Mouse (Mus musculus) cerebellum, postnatal 25 days (tissue): ENCODE measurements around the gene Glyr1.

Experiments used
- DNase-seq, 2 experiments: peaks; one replicate each; pipeline ENCODE4 v3.0.0; 2021; ENCODE audit warnings: mixed read lengths in 2 of 2

Gene Glyr1

DNA sequence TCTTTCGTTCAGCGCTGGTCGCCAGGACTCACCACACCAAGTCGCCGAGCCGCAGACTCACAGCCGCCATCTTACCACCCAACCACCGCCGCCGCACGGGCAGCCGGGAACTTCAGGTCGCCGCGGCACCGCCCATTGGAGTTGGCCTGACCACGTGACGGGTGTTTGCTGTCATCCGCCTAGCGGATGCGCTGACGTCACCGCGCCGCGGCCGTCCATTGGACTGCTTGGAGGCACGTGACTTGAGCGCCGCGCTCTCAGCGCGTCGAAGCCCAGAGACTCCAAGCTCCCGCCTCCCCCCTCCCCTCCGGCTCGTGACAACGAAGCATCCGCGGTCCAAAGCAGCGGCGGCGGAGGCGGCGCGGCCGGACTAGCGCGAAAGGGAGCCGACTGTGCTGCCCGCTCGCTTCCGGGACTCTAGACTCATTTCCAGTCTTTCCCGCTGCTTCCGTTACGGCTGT lies at the start of gene Glyr1, which contains the start of gene Ubn1:
Glyr1 (minus strand) TSS at position 90 of the 461 bp plus-strand sequence.
Ubn1 (plus strand) TSS at position 284 of the 461 bp plus-strand sequence.
- DNase-seq, result peak; percentile 99 to 100

DNA sequence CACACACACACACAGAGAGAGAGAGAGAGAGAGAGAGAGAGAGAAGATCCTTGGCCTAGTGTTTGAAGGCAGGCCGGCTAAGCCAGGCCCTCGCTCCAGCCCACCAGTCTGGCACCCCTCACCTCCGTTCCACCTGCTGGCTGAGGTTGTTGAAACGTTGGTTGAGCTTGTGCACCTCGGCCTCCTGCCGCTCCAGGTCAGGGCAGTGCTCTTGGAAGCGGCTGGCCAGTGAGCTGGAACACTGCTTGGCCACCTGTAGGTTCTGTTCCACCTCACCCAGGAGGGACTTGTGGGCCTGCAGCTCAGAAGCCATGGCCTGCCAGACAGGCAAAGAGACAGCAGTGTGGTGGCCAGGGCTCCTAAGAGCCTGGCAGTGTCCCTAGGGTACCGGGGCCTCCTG lies 46.8 kb upstream of the Glyr1 start:
- DNase-seq, result no peak

DNA sequence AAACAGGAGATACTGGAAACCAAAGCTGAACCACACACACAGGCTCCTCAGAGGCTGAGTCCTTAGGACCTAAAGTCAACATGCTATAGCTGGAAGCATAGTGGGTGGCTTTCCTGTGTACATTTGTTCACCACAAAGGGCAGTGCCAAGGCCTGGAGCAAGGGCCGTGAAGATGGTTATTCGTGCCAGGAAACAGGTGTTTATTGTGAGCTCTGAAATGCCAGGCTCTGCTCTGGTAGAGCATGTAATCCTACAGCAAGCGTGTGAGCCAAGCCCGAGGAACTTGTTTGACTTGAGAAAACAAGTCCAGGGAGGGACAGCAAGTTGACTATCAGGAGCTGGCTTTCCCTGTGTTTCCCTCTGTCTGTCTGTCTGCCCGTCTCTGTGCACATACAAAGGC lies 43.6 kb upstream of the Glyr1 start:
- DNase-seq, result peak; percentile 20 to 33

DNA sequence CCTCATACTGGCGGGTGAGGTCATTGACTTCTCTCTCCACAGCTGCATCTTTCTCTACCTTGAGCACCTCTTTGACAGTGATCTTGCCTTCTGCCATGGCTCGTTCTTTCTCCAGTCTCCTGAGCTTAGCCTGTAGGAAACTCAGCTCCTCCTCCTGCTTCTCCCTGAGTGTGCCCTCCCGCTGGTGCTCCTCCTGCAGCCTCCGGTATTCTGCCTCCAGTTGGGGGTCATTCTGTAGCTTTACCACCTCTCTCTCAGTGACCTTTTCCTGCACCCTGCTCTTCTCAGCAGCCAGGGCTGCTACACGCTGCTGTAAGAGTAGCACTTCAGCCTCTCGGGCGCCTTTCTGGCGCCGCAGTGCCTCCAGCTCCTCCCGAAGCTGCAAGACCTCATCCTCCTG lies 39.4 kb upstream of the Glyr1 start:
- DNase-seq, result no peak

DNA sequence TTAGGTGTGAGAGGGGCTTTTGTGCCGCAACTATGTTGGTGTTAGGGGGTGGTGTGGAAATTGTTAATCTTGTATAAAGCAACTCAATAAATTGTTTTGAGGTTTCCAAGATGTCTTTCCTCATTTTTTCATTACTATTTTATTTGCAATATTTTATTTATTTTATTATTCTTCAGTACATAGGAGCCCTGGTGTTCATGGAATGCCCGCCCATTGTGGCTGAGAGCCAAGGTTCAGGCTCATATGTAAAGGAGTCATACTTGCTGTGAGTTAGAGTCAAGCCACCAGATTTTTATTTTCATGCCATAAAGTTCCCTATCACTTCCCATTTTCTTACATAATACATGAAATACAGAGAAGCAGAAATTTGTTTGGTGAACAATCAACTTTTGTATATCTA lies 36.5 kb upstream of the Glyr1 start:
- no peak for DNase-seq

DNA sequence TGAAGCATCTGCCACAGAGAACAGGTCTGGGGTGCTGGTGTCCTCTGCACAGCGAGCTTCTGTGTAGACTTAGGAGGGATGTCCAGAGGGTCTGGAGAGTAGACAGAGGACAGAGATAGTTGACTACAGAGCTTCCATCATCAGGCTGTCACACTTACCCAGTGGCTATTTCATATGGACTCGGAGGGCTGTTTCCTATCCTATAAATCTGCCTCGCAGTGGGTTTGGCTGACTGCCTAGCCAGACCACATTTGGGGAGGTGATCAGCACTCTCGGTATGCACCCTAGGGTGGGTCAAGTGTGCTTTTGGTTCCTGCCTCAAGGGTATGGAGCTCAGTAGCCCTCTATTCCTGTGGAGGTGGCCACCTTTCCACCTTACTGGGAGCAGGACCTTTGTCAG lies 35.5 kb upstream of the Glyr1 start:
- no peak for DNase-seq

DNA sequence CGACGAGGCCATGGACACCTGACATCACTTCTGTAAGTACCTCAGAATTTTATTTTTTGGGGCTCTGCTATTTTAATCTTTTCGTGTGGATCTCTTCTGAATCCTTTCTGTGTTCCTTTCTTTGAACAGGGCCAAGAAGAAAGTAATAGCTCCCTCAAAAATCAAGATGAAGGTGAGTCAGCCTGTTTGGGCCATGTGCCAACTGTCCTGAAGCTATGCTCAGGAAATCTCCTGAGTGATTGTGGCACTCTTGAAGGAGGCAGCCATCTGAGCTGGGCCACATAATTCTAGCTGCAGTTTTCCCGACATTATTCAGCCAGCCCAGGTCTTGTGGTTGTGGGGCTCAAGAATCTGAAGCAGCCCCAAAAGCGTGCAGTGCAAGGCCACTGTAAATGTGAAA lies 24.7 kb upstream of the Glyr1 start:
- peak in 1 of 2 experiments; percentile 67 for DNase-seq

DNA sequence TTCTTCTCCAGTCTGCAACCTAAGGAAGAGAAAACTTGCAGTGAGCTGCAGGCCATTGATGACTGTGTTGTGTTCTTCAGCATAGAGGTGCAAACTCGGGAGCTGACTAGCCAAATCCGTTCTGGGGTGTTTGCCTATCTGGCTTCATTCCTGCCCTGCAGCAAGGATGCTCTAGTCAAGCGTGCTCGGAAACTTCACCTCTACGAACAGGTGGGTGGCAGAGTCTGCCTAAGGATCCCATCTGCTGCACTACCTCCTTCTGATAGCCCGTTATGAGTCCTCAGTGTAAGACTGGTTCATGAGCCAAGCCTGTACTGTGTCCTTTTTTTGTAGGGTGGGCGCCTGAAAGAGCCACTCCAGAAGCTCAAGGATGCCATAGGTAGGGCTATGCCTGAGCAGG lies 22.3 kb upstream of the Glyr1 start:
- DNase-seq, result no peak

DNA sequence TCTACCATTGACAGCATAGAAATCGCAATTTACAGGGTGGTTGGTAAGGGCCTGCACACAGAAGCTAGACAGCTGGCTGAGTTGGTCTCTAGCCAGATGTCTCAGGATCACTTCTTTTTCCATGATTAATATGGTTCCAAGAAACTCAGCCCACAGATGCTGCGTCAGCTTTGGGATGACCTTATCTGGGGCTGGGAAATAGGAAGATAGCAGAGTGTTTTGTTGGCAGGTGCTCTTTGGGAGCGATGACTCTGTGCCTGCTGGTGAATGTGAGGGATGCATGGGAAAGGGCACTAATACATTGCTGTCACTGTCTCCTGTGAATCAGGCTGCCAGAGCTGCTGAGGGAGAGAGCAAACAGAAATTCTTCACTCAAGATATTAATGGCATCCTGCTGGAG lies 20.7 kb upstream of the Glyr1 start:
- DNase-seq, result peak; percentile 24 to 36

DNA sequence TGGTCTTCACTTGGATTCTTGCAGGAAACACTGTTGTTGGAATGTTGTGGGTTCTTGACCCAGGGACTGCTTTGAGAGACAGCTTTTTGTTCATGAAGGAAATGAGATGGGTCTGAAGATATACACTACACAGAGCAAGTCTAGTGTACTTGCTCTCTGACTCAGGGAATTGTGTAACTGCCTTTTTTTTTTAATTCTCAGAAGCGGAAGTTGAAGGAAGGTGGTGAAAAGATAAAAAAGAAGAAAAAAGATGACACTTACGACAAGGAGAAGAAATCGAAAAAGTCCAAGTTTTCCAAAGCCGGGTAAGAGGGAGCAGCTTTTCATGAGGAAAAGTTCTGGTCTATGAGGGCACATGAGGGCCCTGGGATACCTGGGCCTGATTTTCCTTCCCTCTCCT lies 13.8 kb upstream of the Glyr1 start:
- DNase-seq, result no peak

DNA sequence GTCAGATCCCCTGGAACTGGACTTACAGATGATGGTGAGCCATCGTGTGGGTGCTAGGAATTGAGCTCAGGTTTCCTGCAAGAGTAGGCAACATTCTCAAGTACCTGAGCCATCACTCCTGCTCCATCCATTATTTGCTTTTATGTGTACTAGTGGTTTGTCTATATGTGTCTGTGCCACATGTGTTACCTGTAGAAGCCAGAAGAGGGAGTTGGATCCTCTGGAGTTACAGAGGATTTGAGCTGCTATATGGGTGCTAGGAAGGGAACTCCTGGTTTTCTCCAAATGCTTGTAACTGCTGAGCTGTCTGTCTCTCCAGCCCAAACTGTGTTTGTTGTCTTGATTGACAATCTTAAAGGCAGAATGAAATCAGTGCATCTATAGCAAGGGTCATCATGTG lies 8.5 kb upstream of the Glyr1 start:
- peak in 1 of 2 experiments; percentile 24 for DNase-seq

DNA sequence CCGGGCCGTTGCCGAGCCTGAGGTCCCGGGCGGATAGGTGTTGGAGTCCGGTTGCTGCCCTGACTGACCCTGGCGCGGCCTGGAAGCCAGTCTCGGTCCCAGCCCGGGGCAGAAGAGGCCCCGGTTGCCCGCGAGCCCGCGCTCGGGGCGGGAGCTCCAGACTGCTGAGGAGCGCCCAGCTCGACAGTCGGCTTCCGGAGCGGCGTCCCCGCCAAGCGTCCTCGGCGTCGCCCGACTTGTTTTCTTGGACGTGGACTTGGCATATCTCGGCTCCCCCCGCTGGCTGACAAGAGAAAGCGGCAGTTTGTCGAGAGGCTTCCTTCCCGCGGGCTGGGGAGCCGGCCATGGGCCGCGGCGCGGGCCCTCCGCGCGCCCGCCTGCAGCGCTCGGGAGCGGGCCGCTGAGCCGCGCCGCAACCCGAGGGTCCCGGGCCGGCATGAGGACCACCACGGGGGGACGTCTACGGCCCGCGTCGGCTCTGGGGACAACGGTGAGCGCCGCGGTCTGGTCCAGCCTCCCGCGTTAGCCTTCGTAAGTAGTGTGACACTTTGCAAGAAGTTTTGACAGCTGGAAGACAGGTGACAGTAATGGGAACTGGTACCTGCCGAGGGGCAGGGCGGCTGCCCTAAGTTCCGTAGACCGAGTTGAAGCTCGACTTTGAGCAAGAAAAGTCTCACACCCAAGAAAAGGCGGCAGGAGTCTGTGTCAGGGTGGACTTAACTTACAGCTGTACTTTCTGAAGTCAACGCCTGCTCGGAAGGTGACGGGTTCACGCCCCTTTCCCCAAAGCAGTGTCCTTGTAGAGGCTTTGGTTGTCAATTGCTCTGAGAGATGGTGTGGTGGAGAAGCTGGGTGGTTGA lies 818 bp upstream of the Glyr1 start:
- DNase-seq, result peak; percentile 85 to 86

DNA sequence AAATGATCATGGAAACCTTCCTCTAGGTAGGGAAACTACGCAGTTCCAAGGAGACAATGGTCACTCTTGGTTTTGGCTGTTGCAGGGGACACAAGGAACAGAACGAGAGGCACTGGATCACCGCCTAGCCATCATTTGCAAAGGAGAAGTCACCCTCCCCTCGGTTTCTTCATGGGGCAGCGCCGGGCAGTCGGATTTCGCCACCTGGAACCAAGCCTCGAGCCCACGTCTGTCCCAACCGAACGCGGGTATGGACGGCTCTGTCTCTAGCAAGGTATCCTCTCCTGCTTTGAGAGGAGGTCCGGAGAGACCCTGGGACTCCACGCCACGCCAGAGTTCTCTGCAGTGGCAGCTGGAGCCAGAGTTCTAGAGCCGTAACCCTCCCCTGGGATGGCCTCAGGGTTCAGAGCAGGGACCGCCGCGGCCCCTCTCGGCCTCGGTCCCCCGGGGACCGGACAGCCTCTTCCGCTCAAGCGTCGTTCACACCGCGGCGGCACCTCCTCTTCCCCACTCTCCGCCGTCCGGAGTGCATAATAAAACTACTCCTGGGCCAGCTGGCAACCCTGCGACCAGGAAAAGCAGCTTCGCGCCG lies 385 bp downstream of the Glyr1 start:
- DNase-seq, result peak in 1 of 2 experiments; percentile 14

DNA sequence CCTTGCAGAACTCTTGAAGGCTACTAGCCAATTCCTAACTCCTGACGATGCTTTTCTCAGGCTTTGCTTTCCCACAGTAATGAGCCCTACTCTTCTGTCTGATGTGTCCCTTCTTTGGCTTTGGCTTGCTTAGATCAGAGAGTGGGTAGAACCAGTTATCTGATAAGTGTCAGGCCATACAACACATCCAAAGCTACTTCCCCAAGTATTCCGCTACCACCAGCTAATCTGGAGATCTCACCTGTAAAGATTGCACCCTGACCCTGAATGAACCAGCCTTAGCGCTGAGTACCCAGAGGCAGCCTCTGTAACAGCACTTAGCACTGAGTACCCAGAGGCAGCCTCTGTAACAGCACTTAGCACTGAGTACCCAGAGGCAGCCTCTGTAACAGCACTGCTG lies 4.3 kb downstream of the Glyr1 start:
- DNase-seq, result no peak

DNA sequence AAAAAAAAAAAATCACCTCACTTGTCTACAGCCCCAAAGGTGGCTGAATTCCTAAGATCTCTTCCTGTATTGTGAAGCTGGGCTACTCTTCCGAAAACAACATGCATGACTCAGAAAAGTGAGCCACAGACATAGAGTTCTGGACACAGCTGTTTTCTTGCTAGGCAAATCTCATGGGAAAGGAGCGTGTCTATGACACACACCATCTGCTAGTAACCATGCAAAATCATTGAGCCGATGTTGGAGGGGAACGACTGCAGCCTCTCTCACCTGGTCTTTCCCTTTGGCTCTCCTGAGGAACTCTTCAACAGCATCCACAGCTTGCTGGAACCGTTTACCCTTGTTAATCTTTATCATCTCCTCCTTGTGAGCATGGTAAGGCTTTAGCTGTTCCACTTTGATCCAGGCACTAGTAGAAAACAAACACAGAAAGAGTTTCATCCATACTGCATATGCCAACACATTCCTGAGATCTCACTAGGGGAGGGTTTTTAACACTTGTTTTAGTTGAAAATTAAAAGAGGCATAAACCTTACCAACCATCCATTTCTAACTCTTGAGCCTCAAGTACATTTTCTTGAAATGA lies 12.9 kb downstream of the Glyr1 start:
- no peak for DNase-seq

DNA sequence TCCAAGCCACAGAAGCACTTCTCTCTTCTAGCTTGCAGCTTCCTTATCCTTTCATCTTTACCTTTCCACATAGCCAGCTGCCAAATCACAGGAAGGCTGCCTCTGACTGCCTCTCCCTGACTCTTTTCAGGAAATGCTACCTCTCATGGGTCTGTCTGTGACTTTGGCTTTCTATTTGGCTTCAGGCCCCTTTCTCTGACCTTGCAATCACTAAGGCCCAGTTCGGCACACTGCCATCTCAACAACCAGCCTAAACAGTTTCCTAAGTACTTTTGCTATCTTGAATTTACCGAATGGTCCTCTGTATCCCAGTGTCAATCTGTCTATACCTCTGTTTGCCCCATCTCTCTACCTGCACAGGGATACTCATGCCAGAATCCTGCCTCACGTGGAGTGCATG lies 14.1 kb downstream of the Glyr1 start:
- no peak for DNase-seq

DNA sequence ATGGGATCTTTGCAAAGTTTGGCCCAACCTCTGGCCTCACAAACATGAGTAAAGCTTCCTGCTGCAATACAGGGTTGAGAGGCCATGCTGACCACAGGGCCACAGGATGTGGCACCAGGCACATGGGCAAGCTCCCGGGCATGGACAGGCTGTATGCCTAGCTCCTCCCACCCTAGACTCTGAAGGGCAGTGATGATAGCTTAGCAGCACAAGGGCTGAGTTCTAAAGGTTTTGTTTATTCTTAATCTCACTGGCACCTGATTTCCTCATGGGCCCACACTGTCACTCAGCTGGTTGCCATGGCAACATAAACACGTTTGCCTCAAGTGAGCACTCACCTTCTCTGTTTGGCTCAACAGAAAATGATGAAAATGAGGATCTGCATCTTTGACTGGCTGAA lies 19.8 kb downstream of the Glyr1 start:
- no peak for DNase-seq

DNA sequence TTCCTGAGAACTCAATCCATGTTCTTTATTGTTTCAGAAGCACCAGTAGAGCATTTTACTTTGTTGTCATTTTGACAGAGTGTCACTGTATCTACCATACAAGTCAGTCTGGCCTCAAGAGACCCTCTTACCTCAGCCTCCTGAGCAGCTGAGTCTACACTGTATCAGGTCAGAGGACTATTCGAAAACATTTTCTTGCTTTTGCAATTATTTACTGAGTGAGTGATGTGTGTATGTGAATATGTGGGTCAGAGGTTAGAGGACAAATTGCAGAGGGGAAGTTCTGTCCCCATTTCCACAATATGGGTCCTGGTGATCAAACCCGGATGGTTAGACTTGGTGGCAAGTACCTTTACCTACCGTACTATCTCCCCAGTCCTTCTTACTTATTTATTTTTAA lies 25.6 kb downstream of the Glyr1 start:
- no peak for DNase-seq

DNA sequence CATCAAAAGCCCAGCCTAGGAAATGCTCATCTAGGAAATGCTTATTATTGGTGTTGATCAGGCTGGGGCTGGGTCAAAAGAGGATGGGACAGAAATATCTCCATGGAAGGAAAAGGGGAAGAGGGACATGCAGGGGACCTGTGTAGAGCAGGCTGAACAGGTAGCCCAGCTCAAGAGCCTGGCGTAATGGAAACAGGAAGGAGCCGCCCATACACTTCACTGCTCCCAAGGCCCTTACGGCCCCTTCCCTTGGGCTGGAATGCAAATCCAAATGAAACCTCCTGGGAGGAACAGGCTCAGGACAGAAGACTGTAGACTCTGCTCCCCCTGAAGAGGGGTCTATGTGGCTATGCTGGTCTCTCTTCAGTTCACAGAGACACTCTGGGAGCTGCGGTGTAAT lies 35.1 kb downstream of the Glyr1 start:
- no peak for DNase-seq

DNA sequence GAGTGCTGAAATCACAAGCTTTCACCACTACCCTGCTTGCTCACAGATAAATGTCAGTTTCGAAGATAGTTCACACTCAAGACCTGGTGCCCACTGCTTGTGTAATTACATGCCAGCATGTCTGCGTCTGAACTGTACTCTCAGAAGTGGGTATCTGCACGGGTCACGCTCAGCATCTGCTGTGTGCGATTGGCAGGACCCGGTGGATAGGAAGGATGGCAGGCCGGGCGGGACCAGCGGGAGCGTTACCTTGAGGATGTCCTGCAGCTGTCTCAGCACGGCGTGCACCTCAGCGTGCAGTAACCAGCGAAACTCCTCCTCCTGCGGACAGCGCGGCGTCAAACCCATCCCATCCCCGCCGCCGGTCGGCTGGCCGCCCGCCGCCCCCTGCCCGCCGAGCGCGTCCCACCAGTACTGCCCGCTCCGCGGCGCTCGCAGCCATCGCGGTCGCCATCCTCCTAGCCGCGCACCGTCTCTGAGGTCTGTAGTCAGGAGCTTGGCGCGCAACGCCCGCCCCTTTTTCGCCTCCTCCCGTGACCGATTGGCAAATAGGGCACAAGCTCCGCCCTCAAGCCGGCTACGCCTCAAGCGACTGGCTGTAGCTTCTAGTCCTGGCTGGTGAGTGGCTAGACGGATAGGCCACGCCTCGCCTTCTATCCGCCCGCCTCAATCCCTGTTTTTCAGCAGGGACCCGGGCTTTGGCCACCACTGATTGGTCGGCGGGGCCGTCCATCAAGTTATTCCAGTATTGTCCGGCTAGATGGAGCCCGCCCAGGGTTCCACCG lies 36.4 kb downstream of the Glyr1 start, which contains the start of gene Rogdi:
Rogdi (minus strand) TSS at position 500 of the 785 bp plus-strand sequence.
- DNase-seq, result peak; percentile 97 to 99

DNA sequence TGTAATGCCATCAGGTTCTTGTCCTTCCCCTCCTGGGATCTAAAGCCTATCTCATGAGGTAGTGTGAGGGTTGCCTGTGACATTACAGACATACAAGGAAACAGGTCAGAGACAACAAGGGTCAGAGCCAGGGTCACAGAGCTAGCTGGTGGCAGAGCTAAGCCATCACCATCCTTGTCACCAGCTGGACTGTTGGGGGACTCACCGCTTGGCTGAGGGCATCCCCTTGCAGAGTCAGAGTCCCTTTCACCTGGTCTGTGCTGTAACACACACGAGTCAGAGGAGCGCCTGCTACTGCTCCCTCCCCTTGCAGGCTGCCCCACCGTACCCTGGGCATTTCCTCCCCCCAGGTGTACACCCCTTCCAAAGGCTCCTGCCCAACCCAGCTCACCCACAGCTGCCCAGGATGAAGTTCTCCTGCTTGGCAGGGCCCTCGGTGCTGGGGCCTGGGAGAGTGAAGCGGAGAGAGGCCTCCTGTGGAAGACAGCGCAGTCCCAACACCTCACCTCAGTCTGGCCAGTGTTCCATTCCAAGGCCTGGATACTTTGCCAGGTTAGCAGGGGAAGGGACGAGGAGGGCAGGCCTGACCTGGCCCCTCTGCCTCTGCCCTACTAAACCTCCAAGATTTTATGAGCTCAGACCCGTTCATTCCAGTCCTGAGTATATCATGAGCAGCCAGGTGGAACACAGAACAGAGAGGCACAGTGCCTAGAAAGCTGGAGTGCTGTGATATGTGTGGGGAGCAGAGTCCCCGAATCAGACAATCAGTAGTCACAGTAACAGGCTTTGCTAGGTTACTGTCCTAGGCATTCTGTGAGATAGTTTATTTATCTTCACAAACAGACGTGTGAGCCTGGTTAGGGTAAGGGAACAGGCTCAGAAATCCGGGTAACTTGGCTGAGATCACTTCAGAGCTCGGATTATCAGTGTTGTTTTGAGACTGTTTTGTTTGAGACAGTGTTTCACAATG lies 37.3 kb downstream of the Glyr1 start:
- DNase-seq, result peak; percentile 47

DNA sequence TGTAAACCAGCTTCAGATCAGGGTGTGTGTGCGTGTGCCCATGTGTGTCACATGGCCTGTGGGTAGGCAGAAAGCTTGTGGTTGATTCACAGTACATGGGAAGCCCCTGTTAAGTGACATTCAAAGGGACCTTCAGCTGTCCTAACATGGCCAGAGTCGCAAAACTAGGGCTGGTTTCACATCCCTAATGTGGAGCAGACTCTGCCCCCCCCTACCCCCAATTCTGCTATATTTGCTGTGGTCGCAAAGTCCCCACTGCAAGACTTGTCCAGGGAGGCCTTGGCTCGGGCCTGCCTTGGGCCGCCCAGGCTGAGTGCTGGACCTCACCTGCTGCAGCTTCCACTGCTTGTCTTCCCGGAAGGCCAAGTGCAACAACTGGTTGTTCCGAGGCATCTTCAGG lies 38.4 kb downstream of the Glyr1 start:
- no peak for DNase-seq
